Mouse (Mus musculus): ENCODE measurements around the gene Lysmd1. TPM values are rescaled to one million over a fixed set of nuclear protein-coding genes. Genes with fewer than 3 reads are reported as not detected.

Gene Lysmd1
- polyA plus RNA-seq, 1 experiment from 2014 or later = 18.5 TPM

DNA sequence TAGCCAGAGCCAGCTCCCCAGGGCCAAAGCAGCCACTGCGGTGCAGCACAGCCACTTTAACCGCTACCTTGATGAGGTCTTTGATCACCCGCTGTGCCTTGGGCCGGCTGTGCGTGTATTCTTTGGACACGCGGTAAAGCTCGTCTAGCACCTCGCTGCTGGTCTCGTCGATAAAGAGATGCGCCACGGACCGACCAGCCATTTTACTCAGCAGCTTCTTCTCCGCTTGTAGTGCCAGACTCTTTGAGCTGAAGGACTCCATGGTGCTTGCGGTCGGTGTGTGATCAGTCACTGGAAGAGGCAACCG is 6.4 kb downstream of the Lysmd1 start:
- Histone ChIP-seq H3K4me2 (no peak overlapping the region), H3K9ac (no peak overlapping the region), H3K27me3 (no peaks in the 10 kb centered on the region), H3K36me3 (peaks cover 30% of the 10 kb centered on the region), H3K27ac (no peak overlapping the region), H3K9me3 (no peaks in the 10 kb centered on the region), H3K4me1 (peaks cover 10% of the 10 kb centered on the region; the same call in 1 of the 2 replicates), H3K4me3 (no peak overlapping the region)
- no peak for ATAC-seq (ENCODE audit: insufficient number of reproducible peaks, low FRiP score, low TSS enrichment, low read depth)
- 68% methylated on average over 18 of the region's 18 CpGs for WGBS

DNA sequence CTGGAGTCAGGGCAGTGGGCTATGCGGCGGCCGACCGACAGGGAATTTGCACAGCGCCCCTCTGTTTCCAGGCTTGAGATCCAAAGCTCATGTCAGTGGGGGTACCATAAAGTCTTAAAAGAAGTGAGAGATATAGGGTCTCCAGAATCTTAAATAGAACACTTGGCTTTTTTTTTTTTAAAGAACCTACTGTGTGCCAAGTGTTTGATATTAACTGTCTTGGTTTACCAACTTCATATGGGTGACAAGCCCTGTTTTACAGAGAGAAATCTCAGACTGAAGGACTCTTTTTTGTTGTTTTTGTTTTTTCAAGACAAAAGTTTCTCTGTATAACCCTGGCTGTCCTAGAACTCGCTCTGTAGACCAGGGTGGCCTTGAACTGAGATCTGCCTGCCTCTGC is 6.9 kb downstream of the Lysmd1 start:
- no peaks in the 10 kb centered on the region for H3K9me3 ChIP-seq
- H3K4me2 ChIP-seq = no peak overlapping the region
- peaks cover 30% of the 10 kb centered on the region for H3K36me3 ChIP-seq
- WGBS = 94% methylated on average over 6 of the region's 6 CpGs
- ATAC-seq (ENCODE audit: insufficient number of reproducible peaks, low FRiP score, low TSS enrichment, low read depth) = no peak
- H3K27me3 ChIP-seq = no peaks in the 10 kb centered on the region
- peaks cover 5% of the 10 kb centered on the region; the same call in 1 of the 2 replicates for H3K4me1 ChIP-seq
- no peak overlapping the region for H3K4me3 ChIP-seq
- no peak overlapping the region for H3K27ac ChIP-seq
- H3K9ac ChIP-seq = no peak overlapping the region

DNA sequence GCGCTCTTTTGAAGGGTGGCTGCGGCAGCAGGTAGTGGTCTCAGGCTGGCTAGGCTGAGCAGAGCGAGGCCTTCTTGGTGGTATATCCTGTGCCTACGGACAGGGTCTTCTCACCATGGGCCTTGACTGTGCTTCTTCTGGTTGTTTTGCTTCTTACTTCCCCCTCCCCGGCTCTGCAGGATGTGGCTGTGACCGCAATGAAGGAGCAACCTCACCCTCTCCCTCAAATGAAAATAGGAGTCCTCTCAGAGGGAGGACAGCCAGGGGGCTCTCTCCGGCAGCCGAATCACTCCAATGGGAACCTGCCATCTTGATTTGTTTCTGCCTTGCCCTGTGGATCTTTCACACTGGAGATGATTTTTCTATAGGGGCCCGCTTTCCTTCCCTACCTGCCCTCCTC is 7.6 kb downstream of the Lysmd1 start:
- 91% methylated on average over 9 of the region's 9 CpGs for WGBS
- ATAC-seq (ENCODE audit: insufficient number of reproducible peaks, low FRiP score, low TSS enrichment, low read depth) = no peak
- H3K4me2 ChIP-seq = no peak overlapping the region
- no peak overlapping the region for H3K9ac ChIP-seq
- no peaks in the 10 kb centered on the region for H3K27me3 ChIP-seq
- H3K36me3 ChIP-seq = peaks cover 30% of the 10 kb centered on the region
- H3K4me3 ChIP-seq = no peak overlapping the region
- no peaks in the 10 kb centered on the region for H3K9me3 ChIP-seq
- no peak overlapping the region for H3K27ac ChIP-seq
- no peaks in the 10 kb centered on the region for H3K4me1 ChIP-seq

DNA sequence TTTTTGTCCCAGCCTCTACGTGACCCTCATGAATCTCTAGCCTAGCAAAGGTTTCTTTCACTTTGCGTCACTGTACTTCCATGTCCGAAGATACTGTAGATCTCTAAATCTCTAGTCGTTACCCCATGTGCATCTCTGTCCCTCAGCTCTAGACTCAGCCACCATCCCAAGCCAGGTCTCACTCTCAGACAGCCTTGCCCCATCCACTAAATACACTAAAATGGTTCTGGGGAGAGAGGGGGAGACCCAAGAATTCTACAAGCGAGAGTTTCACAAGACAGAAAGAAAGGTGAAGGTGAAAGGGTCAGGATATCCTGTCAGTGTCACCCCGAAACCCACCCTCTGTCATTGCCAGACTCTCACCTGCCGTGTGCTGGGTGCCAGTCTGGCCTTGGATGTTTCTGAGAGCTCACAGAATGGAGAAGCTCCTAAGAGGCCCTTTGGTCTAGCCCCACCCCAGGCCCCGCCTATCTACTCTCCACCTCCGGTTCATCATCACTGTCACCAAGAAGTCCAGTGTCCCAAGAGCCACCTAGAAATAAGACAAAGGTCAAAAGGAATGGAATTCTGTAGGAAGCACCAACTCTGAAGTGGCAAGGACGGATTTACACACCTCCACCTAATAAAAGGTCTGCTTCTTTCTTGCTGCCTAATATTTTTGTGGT is 8.2 kb downstream of the Lysmd1 start, which contains the start of gene Tnfaip8l2:
TSS of gene Tnfaip8l2 (minus strand) at position 409 of the 665 bp plus-strand sequence.
- no peak within 1 kb of the TSS for H3K4me3 ChIP-seq
- ATAC-seq (ENCODE audit: insufficient number of reproducible peaks, low FRiP score, low TSS enrichment, low read depth) = no peak
- H3K27ac ChIP-seq = no peak within 1 kb of the TSS
- H3K36me3 ChIP-seq = peaks cover 30% of the 10 kb centered on the region
- 84% methylated on average over 10 of the region's 10 CpGs for WGBS
- no peaks in the 10 kb centered on the region for H3K4me1 ChIP-seq
- no peaks in the 10 kb centered on the region for H3K9me3 ChIP-seq
- no peak within 1 kb of the TSS for H3K4me2 ChIP-seq
- no peaks in the 10 kb centered on the region for H3K27me3 ChIP-seq
- H3K9ac ChIP-seq = no peak within 1 kb of the TSS

DNA sequence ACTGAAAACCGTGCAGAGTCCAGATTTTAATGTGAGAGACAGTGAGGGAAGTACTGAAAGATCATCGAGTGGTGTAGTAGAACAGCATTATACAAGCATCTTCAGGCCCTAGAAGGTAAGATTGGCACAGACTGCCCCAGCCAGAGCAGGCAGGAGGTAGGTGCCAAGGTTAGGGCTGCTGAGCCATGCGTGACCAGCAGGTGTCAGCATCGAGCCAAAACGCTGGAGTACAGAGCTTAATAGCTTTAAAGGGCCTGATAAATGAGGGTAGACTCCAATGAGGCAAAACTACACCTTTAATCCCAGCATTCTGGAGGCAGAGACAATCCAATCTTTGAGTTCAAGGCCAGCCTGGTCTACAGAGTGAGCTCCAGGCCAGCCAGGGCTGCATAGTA is 8.7 kb downstream of the Lysmd1 start:
- no peaks in the 10 kb centered on the region for H3K9me3 ChIP-seq
- H3K27ac ChIP-seq = no peak overlapping the region
- no peak for ATAC-seq (ENCODE audit: insufficient number of reproducible peaks, low FRiP score, low TSS enrichment, low read depth)
- peaks cover 30% of the 10 kb centered on the region for H3K36me3 ChIP-seq
- no peaks in the 10 kb centered on the region for H3K27me3 ChIP-seq
- no peak overlapping the region for H3K4me2 ChIP-seq
- WGBS = 10% methylated on average over 5 of the region's 5 CpGs
- no peak overlapping the region for H3K4me3 ChIP-seq
- H3K9ac ChIP-seq = no peak overlapping the region
- no peaks in the 10 kb centered on the region for H3K4me1 ChIP-seq

DNA sequence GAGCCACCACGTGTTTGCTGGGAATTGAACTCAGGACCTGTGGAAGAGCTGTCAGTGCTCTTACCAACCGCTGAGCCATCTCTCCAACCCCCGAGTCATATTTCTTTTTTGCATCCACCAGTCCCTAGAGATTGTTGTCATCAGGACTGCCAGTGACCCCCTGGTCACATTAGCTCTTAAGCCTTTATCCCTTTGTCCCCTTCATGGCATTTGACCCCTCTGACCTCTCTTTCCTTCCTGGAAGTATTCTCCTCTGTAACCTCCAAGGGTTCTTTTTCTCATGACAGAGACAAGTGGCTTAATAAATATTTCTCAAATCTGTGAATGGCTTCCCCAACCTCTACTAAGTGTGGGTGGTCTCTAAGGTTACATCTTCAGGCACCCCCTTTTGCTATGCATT is 14.0 kb downstream of the Lysmd1 start:
- Histone ChIP-seq H3K4me2 (no peak overlapping the region), H3K9me3 (no peaks in the 10 kb centered on the region), H3K4me3 (no peak overlapping the region), H3K4me1 (no peaks in the 10 kb centered on the region), H3K27ac (no peak overlapping the region), H3K36me3 (no peaks in the 10 kb centered on the region), H3K27me3 (no peaks in the 10 kb centered on the region), H3K9ac (no peak overlapping the region)
- no peak for ATAC-seq (ENCODE audit: insufficient number of reproducible peaks, low FRiP score, low TSS enrichment, low read depth)
- 64% methylated on average over 3 of the region's 3 CpGs for WGBS

DNA sequence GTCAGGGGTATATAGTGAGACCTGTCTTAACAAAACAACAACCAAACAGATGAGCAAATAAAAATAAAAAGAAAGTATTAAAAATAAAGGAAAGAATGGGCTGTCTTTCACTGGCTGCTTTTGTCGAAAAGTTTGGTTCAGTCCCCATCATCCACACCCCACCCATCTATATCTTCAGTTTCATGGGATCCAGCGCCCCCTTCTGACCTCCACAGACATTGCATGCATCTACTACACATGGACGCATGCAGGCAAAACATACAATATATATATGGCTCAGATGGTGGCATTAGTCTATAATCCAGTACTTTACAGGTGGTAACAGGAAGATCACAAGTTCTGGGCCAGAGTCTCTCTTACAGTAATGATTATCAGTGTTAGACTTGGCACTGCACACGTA is 20.0 kb downstream of the Lysmd1 start:
- H3K9ac ChIP-seq = no peak overlapping the region
- no peak for ATAC-seq (ENCODE audit: insufficient number of reproducible peaks, low FRiP score, low TSS enrichment, low read depth)
- no peaks in the 10 kb centered on the region for H3K27me3 ChIP-seq
- no peaks in the 10 kb centered on the region for H3K9me3 ChIP-seq
- H3K4me3 ChIP-seq = no peak overlapping the region
- H3K4me1 ChIP-seq = no peaks in the 10 kb centered on the region
- no peak overlapping the region for H3K4me2 ChIP-seq
- H3K27ac ChIP-seq = no peak overlapping the region
- no peaks in the 10 kb centered on the region for H3K36me3 ChIP-seq
- WGBS = 52% methylated on average over 4 of the region's 4 CpGs

DNA sequence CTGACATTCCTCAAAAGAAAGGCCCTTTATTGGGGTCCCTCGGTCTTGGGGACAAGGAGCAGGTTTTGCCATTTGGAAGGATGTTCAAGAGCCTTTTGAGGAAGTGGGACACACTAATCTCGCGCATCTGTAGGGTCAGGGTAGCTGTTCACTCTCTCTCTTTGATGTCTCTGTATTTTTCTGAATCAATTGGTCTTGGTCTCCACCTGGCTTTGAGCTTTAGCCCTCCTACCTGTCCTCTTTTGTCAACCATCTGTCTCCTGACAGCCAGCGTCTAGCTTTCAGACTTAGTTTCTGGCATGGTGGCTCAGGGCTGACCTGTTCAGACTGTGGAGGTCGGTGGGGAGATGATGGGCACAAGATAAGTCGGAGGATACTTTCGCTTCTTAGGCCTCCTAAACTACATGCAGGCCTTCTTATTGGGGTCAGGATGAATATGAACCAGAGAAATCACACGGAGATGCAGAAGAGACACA is 25.7 kb downstream of the Lysmd1 start:
- Histone ChIP-seq H3K4me2 (peak overlapping the region; percentile 84), H3K27me3 (no peaks in the 10 kb centered on the region), H3K4me3 (peak overlapping the region; percentile 76), H3K27ac (peak overlapping the region; percentile 33; the same call in 1 of the 2 replicates), H3K4me1 (peaks cover 38% of the 10 kb centered on the region), H3K36me3 (peaks cover 3% of the 10 kb centered on the region; the same call in 1 of the 2 replicates), H3K9me3 (no peaks in the 10 kb centered on the region), H3K9ac (peak overlapping the region; percentile 26)
- ATAC-seq (ENCODE audit: insufficient number of reproducible peaks, low FRiP score, low TSS enrichment, low read depth) = no peak
- WGBS = 14% methylated on average over 8 of the region's 8 CpGs

DNA sequence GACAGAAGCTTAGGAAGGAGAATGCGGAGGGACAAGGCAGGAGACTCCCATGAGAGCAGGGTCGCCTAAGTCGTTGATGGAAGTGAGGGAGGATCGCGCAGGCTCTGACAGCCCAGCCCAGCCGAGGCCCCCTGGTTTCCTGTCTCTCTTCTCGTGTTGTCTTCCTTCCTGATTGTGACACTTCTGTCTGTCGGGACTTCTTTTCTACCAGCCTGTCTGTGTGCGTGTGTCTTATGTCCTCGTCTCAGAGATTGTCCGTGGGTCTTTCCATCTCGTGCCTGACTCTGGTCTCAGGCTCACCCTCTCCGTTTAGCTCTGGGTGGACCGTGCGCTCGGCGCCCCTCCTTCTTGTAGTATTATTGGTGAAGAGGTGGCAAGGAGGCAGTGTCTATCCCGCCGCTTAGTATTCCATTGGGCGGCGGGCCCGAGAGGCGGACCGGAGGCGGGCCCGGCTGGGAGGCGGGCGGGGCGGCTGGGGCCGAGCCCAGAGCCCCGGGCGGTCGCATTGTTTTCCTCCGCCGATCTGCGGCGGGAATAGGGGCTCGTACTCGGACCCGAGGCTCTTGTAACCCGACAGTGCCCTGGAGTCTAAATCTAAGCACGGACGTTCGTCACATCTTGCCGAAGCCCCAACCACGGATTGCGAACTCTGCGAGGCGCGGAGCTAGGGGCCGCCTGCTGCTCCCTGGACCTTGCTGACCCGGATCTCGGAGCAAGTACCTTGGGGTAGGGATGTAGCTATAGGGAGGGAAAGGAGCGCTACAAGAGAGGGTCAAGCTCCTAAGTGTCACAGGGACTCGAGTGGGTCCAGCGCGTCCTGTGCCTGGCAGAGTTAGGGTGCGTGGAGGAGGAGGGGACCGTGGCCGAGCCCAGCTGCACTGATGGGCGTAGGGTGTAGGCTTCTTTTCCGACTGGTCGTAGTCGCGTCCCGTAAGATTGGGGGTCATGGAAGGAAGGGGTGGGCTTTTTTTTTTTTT is 26.4 kb downstream of the Lysmd1 start, which contains the start of gene Sema6c:
TSS of gene Sema6c (plus strand) at position 471 of the 977 bp plus-strand sequence.
- peak; percentile 92 for ATAC-seq (ENCODE audit: insufficient number of reproducible peaks, low FRiP score, low TSS enrichment, low read depth)
- H3K27ac ChIP-seq = peak within 1 kb of the TSS; percentile 80
- H3K4me2 ChIP-seq = peak within 1 kb of the TSS; percentile 84
- under 1% methylated on average over 66 of the region's 66 CpGs for WGBS
- H3K9ac ChIP-seq = peak within 1 kb of the TSS; percentile 79
- peaks cover 38% of the 10 kb centered on the region for H3K4me1 ChIP-seq
- no peaks in the 10 kb centered on the region for H3K9me3 ChIP-seq
- peaks cover 9% of the 10 kb centered on the region for H3K36me3 ChIP-seq
- no peaks in the 10 kb centered on the region for H3K27me3 ChIP-seq
- peak within 1 kb of the TSS; percentile 76 for H3K4me3 ChIP-seq

DNA sequence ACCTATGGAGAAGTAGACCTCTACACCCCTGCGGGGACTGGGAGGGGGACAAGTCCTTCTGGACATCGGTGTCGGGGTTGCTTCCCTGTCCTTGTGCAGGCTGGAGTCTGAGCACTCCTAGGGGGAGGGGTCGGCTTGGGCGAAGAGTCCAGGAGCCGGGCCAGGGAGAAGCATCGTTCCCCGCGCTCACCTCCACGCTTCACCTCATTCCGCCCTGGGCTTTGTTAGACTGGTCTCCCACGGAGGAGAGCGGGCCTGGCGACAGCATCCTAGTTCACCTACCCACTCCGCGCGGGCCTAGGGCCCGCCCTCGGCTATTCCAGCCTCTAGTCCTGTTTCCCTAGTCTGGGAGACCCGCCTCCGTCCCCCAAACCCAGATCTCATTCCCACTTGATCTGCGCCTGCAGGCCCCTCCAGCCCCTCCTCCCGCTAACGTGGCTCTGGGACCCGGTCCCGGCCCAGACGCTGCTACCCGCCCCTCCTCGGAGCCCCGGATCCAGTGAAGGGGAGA is 27.2 kb downstream of the Lysmd1 start:
- H3K27me3 ChIP-seq = no peaks in the 10 kb centered on the region
- H3K9me3 ChIP-seq = no peaks in the 10 kb centered on the region
- WGBS = under 1% methylated on average over 30 of the region's 30 CpGs
- peaks cover 38% of the 10 kb centered on the region for H3K4me1 ChIP-seq
- peaks cover 14% of the 10 kb centered on the region for H3K36me3 ChIP-seq
- H3K4me3 ChIP-seq = peak overlapping the region; percentile 76
- H3K27ac ChIP-seq = peak overlapping the region; percentile 80
- H3K4me2 ChIP-seq = peak overlapping the region; percentile 84
- peak; percentile 16 for ATAC-seq (ENCODE audit: insufficient number of reproducible peaks, low FRiP score, low TSS enrichment, low read depth)
- H3K9ac ChIP-seq = peak overlapping the region; percentile 79

DNA sequence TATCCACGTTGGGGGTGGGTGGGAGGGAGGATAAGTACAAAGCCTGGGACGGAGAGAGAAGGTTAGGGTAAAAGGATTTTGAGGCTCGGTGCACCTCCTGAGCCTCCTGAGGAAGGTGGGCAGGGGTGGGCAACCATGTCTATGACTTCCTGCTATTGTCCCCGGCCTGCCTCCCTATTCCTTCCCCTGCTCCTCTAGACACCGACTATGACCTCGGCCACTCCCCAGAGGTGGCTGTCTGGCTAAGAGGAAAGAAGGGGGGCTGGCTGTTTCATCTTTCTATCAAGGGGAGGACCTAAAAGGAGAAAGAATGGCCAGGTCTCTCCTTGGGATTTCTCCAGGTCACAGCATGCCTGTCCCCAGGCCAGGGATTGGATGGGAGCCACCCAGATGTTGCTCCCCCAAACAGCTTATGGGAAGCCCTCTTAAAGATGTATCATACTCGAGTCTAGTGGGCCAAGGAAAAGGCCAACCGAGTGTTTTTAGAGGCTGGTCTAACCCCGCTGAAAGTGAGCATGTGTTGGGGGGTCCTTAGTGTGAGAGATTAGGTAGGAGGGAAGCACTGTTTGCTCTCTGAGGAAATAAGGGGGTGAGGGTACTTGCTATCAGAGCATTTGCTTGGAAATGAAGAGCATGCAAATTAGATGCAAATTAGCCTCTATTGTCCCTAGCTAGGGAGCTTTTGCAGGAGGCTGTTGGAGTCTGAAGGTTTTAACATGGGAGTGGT is 27.9 kb downstream of the Lysmd1 start:
- Histone ChIP-seq H3K4me2 (peak overlapping the region; percentile 84), H3K9ac (peak overlapping the region; percentile 79), H3K27me3 (no peaks in the 10 kb centered on the region), H3K9me3 (no peaks in the 10 kb centered on the region), H3K4me1 (peaks cover 38% of the 10 kb centered on the region), H3K27ac (peak overlapping the region; percentile 80), H3K4me3 (peak overlapping the region; percentile 76), H3K36me3 (peaks cover 21% of the 10 kb centered on the region)
- ATAC-seq (ENCODE audit: insufficient number of reproducible peaks, low FRiP score, low TSS enrichment, low read depth) = no peak
- 3% methylated on average over 9 of the region's 9 CpGs for WGBS

Data from limb, embryonic 15.5 days (tissue).